Mouse (Mus musculus): ENCODE data around the gene Sez6l.
A peak's percentile ranks its signal among the peaks of the same experiment; 100 is the strongest.

Gene Sez6l

DNA sequence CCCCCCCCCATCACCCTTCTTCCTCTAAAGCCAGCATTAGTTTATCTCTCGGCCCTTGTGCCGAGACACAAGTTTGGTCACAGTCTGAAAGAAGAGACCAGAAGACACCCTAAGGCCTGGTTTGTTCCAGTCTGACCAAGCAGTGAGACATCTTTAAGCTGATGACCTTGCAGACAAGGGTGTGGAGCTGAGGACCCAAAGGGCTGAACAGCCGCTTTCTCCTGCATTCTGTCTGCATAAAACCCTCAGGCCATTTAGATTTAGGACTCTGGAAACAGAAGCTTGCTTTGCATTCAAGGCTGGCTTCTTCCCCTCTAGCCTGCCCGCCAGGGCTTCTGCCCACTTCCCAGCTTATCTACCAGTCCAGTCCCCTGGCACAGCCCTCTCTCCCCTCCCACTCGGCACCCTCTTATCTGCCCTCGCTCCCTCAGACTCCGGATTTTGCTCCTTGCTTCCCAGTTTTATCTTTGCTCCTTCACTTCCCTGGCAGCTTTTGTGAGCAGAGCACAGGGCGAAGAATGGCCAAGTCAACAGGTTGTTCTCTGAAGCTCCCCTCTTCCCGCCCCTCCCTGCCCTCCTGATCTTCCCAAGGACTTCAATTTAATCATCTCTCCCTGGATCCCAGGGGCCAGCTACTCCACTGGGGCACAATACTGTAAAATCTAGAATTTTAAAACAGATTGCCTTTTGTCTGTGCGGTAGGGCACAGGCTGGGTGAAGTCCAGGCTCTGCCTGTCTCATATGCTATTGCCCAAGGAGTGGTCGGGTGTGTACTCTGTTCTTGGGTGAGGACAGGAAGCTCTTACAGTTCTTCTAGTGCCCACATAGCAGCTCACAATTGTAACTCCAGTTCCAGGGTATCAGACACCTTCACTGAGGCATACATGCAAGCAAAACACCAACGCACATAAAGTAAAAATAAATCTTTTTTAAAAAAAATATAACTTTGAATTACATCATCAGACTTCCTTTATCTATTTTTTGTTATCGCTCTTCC, 77.8 kb downstream of the Sez6l start:
- no peak for DNase-seq

DNA sequence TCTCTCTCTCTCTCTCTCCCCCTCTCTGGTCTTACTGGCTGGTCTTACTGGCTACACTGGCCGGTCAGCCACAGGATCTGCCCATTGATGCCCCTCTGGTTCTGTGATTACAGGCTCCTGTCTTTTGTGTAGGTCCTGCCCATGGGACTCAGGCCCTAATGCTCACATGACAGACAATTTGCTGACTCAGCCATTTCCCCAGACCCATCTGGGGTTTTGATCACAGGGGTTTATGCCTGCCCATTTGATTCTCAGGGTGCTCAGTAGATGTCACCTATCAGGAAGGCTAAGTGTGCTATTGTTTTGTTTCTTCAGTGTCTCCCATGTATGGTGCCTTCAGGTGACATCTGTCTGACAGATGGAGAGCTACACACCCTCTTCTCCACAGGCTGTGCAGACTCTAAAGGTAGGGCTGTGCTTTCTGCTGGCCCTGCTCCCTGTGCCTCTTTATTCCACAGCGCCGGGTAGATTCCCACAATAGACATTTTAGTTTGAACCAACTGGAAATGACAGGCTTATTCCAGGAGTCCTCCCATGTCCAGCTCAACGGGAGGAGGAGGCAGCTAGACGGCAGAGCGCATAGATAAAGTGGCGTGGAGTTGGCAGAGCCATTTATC, 80.1 kb downstream of the Sez6l start:
- no peak for DNase-seq

DNA sequence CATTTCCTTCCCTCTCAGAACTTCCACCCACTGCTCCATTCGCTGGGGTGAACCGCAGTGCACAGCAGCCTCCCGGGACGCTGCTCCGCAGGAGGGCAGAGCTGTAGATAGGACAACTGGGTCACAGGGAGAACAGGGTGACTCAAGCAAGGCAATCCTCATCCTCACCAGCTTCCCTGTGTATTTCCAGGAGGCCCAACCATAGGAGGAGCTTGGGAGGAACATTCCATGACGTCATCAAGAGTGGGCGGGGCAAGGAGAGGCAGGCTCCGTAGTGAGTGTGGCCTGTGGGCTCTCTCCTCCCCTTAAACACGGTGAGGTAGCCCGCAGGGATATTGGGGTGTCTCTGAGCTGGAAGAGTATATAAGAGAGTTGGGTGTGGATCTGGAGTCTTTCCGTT, 83.5 kb downstream of the Sez6l start:
- DNase-seq: peak in 1 of 2 experiments; percentile 64

DNA sequence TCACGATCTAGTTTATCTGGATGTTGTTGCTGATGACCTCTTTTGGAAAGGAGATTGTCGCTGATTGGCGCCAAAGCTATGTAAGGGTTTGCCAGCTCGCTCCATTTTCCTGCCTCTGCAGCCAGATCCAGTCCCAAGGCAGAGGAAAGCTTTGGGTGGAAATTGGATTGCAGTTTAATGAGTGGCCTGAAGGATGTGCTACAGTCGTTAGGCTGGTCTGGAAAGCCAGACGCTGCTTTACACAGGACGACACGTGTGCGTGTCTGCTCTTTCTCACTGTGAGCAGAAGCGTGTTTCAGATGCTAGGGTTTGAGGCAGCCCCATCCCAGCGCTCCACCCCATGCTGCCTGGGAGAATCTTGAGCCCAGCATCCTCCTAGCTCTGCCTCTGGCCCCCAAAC, 85.5 kb downstream of the Sez6l start:
- peak; percentile 49 to 55 for DNase-seq

DNA sequence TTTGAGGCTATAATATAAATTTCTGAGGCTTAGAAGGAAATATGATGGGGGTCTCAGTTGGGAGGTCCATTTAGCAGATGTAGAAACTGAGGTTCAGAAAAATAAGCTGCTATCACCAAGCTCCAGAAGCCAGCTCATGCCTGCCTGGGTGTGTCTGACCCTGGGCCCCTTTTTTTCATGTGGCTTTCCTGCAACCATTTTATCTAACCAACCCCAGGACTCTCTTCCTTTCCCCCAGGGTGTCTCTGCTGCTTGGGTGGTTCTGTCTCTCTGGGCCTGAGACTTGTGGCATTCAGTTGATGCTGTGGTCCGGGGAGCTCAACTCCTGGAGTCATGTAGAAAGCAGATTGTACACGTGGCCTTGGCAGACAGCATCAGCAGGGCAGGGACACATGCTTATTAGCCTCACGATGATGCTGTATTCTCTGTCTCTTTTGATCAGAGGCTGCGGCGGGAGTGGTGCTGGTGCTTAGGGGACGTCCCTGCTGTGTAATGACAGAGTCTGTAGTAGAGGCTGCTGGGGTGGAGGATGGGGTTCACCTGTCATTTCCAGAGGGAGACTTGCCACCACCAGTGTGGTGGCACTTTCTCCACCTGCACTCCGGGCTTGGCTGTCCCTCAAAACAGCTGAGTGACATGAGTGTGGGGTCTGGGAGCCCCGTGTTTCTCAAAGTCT, 88.7 kb downstream of the Sez6l start:
- DNase-seq: no peak

DNA sequence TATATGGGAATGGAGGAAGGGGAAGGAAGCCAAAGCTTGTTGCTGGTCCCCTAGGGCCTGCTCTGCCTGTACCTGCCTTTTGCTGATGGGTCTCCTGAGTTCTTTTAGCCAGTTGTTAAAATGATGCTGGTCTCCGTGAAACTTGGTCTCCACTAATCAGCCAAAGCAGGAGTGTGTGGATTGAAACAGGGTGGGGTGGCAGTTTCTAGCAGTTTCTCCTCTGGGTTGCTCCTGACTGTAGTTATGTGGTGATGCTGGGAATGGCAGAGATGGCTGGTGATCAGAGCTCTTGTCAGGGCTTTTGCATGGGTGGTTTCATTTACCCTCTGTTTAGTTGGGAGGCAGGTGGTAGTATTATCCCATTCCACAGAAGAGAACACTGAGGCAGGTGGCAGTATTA, 89.5 kb downstream of the Sez6l start:
- no peak for DNase-seq

DNA sequence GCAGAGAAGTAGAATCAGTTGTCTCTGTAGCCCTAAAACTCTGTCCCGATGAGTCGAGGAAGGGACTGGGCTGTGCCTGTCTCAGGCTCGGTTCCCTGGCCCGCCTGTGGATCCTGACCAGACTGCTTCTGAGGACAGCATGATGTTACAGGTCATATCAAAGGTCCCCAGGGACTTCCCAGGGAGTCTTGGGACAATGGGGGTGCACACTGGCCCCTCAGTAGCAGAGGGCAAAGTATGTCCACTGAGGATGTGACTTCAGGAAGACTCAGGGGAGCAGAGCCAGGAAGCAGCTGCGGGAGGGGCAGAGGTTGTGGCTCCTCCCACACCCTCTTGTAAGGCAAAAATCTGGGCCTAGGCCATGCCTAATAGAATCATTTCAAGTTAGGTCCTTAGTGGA, 90.6 kb downstream of the Sez6l start:
- no peak for DNase-seq

DNA sequence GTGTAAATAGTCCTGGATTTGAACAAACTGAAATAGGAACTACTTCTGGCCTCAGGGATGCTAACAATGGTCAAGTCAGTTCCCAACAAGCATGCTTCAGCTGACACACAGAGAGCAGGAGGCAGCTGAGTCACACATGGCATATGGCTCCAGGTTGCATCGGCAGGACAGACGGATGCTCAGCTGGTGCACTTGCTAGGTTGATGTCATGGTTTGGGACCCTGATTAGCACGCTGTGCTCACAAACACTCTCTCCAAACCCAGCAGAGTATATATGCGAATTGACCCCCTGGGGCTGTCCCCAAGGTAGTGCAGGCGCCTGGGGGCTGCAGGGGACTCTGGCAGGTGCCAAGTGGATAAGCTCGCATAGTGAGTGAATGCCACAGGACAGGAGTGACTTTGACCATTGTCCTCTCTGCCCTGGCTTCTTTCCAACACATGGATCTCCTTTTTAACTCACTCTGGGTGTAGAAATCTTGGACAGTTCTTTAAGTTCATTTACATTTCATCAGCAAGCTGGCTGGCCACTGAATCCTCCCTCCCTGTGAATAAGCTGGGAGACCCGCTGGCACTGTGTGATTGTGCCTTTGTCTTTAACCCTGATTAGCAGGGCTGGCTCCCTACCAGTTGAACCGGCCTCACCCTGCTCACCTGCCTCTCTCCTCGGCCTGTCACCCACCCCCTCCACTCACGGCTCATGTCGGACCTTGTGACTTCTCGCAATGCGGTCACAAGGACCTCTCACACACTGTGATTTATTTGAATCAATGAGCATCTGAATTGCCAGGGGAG, 91.9 kb downstream of the Sez6l start:
- DNase-seq: peak; percentile 72 to 81

DNA sequence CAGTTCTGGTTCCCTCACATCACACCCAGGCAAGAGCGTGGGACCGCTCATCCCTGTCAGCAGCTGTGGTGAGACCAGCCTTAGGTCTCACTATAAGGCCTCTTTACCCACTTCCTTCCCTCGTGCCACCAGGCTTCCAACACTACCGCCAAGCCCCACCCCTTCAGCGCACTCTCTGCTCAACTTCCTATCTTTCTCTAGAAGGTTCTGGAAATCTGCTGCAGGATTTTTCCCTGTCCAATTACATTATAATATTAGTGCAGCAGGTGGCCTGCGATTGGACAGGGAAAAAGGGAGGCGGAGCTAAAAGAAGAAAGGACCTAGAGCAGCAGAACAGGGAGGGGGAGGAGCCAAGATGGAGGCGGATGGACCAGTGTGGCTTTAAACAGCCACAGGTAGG, 94.0 kb downstream of the Sez6l start:
- no peak for DNase-seq

DNA sequence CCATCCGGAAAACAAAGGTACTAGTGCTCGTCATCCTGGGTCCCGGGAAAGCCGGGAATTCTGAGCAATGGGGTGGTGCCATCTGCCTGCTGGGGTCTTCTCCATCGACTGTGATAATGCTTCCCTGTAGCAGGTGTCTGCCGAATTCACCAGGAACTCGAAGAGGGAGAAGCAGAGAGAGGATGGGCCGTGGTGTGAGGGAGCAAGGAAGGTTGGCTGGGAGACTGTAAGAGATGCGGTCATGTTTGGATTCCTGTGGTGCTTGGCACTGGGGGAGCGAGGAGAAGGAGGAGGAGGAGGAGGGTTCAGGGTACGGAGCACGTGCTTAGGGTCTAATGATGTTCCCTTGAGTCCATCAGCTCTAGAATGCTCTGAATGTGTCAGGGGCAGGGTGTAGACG, 94.4 kb downstream of the Sez6l start:
- DNase-seq: no peak

DNA sequence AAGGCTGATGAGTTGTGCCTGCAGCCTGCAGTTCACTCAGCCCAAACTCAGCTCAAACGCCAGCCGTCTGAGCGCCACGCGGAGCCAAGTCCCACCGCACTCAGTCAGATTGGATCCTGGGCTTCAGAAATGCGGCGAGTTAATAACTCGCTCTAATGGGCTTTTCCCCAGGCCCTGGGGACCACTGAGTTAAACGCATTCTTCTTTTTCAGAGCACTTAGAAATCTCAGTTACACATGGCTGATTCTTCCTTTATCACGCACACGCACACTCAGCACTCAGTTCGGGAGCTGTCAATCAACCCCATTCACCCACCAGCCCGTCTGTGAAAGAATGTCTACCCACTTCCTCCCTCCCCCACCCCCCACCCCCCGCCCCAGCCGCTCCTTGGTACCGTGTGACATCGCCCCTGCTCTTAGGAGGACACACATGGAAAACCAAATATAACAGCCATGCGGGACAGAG, 95.0 kb downstream of the Sez6l start:
- DNase-seq: no peak

DNA sequence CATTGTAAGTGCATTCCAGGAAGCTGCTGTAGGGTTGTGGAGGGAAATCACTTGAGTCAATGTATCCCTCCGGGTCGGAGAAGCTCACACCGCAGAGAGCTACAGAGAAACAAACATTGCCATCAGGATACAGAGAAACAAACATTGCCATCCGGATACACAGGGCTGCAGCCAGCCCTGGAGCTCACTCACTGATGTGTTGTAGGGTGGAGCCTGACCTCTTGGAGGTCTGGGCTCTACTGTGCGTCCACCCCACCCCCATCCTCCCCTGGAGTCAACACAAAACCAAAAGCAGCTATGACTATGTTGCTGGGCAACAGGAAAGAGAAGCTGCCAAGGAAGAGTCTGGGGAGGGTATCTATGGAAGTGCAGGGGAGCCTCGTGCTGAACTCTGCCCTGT, 103.5 kb downstream of the Sez6l start:
- no peak for DNase-seq

DNA sequence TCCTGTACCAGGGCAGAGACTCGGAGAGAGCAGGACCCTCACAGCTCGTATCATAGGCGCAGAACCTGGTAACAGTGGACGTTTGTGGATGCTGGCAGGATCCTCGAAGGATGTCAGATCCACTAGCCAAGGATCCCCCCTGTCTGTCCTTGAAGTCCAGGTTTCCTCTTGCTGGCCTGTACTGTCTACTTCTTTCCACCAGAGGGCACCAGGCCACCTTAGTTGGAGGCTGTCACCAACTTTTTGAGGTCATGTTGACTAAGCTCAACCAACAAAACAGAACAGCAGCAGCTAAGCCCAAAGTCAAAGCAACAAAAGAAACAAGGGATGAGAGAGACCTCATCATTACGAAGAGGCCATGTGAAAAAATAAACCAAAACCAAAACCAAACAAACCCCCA, 106.8 kb downstream of the Sez6l start:
- DNase-seq: peak; percentile 84

DNA sequence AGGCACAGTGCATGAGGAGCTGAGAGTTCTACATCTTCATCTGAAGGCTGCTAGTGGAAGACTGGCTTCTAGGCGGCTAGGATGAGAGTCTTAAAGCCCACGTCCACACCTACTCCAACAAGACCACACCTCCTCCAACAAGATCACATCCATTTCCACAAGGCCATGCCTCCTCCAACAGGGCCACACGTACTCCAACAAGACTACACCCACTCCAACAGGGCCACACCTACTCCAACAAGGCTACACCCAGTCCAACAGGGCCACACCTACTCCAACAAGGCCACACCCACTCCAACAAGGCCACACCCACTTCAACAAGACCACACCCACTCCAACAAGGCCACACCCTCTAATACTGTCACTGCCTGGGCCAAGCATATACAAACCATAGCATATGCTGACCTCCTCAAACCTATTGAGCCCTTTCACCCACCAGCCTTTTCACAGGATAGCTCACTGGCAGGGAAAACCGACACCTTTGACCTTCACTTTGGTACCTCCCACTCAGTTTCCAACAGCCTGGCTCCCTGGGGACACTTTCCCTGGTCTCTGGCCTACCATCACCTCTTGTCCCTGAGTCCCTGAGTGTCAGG, 107.9 kb downstream of the Sez6l start:
- no peak for DNase-seq

DNA sequence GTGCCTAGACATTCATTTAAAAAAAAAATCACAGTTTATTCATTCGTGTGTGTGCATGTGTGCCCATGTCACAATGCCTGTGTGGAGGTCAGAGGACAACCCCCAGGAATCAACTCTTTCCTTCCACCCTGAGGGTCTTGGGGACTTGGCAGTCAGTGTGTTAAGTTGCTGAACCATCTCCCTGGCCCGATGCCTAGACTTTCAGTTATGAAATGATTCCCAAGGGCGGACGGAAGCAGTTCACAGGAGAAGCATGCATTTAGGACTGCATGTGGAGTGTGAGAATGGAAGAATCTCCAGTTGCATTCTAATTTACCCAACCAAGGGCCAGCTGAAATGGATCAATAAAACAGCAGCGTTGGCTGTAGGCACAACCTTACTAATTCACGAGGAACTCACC, 110.7 kb downstream of the Sez6l start:
- no peak for DNase-seq

DNA sequence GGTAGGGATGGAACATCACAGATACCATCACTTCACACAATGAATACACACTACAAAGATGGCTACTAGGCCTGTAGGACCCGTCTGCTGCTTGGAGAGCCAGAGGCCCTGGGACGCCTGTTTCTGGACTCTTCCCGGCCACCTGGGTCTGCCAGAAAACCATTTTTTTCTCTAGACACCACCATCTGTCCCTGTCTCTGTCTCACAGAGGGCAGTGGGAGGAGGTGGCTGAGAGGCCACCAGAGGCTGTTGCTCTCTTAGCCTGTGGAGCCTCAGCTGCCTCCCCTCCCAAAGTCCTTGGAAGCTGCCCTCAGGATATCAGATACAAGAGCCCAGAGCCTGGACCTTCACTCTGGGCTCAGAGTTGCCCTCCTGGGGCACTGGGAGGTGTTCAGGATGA, 117.1 kb downstream of the Sez6l start:
- peak; percentile 61 to 70 for DNase-seq

DNA sequence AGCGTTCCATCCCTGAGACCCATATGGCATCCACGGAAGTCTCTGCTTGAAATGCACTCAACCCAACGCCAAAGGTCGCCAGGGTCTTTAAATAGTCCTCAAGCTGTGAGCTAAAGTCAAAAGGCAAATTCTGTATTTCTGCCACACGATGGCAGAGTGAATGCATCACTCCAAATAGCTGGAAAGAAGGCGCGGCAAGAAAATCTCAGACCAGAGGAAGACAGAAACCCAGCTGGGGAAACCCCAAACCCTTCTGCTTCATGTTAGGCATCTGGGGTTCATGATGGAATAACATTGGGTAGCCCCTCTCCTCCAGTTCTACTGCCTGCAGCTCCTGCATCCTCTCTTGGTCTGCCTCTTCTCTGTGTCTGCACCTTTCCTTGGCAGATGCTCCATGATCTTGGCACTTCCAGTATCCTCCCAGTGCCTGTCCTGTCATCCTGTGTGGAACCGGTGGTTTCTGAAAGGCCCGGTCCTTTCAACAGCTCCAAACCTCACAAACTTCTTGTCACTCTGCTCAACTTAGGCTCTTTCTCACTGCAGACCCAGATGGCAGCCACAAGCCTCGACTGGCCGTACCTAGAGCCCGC, 121.9 kb downstream of the Sez6l start:
- peak; percentile 54 for DNase-seq

DNA sequence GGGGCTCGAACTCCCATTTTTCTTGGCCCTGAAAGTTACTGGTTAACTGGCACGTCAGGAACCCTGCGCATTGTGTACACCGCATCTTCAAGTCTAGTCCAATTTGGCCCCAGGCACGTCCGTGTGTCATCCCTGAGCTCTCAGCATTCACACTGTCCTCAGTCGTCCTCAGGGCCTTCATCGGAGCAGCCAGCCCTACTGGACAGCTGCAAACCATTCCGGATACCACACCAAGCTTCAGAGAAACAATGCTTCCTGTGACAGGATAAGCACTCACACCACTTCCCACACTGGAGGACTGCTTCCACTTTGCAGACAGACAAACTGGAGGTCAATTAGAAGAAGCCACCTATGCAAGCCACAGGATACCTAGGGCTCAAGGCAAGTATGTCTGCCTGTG, 123.9 kb downstream of the Sez6l start:
- DNase-seq: no peak

DNA sequence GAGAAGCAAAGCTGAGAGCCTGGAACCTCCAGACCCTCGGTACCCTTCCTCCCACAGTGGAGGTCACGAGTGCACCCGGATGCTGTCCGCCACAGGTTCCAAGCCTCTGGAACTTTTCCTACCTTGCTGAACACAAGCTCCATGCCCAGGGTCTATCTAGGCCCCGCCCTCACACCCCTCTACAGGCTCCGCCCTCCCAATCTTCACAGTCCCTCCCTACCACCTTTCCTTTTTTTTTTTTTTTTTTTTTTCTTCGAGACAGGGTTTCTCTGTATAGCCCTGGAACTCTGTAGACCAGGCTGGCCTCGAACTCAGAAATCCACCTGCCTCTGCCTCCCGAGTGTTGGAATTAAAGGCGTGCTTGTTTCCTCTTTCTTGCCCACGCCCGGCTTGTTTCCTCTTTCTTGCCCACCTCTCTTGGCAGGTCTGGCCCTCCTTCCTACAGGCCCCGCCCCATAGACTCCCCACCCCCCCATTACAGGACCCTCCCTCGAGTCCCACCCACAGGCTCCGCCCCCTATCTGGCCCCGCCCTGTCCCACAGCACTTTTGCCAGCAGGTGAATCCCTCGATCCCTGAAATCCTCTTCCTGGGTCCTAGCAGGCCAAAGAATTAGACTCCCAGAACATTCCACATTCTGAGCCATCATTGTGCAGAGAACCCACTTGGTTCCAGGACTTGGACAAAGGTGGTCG, 128.1 kb downstream of the Sez6l start, which contains the start of gene Gm6588:
TSS of gene Gm6588 (plus strand) at position 680 of the 694 bp plus-strand sequence.
- no peak for DNase-seq

DNA sequence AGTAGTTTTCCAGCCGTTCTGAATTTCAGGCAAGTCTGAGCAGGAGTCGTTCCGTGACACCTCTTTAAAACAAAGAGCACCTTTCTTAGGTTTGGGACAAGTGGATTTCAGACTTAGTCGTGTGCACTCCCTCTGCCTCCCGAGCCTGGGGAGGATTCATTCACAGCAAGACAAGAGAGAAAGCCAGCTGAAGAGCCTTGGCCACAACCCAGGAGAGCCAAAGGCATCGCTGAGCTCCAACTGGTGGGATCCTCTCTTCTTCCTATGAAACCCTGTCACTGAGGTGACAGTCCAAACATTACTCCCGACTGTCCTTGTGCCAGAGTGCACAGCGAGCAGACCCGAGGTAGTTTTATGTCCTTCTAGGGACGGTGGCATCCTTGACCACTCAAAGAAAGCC, 138.4 kb downstream of the Sez6l start:
- no peak for DNase-seq

DNA sequence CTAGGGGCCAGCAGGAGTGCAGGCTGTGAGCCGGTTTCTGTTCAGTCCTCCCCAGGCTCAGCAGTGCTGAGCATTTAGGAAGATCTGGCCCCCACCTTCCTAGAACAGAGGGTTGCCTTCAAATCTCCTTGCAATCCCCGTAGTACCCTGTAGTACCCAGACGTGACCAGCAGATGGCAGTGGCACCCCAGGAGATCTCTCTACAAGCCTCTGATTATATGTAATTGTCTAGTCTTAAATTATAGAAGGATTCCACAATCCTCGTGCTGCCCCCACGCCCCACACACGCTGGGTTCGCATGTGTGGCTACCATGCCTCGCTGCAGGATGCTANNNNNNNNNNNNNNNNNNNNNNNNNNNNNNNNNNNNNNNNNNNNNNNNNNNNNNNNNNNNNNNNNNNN, 144.0 kb downstream of the Sez6l start:
- peak; percentile 93 to 94 for DNase-seq

Data from cerebellum, postnatal 14 days (tissue).